ENCODE assay signal across 13 mouse cellular contexts in the genomic region with DNA sequence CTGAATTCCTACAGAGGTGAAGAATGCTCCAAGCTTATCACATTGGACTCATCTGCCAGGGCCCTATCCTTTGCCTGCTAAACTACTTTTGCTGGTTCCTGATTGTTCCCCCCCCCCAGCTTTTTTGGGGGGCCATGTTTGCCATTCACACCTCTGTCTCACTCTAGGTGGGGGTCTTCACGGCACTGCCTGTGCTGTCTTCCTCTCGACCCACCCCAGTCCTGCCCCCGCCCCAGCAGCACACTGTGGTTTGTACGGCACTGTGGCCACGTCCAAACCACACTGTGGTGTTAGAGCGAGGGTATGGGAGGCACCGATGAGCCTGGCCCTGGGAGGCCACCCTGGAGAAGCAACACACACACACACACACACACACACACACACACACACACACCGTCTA. TPM values are rescaled to one million over a fixed set of nuclear protein-coding genes. Genes with fewer than 3 reads are reported as not detected.
DNase-seq lines count a peak whose midpoint lies in the region; ATAC-seq and TF ChIP-seq lines count a peak whose summit lies in the region.
"Had no signal": no experiment of that assay in that cellular context is flagged by ENCODE, and none has a peak within 500 bp of the region (broad histone marks: within the 10 kb centered on the region; RNA-seq: fewer than 3 reads in every experiment).

No protein-coding gene starts in this region.

- no peak for DNase-seq in heart, postnatal 0 days (ENCODE audit: low spot score)
- DNase-seq in heart, adult 18-20 months: no peak
- DNase-seq in lung, postnatal 36 days: no peak
- DNase-seq in embryonic facial prominence, embryonic 10.5 days (ENCODE audit: low spot score): no peak
- DNase-seq in urinary bladder, adult 18-20 months (ENCODE audit: low spot score in 2 of 2): no peak
- DNase-seq: adrenal gland, postnatal 25 days; cerebellum, adult 8-10 months; midbrain, embryonic 14.5 days had no signal

- H3K27me3 ChIP-seq in heart, postnatal 0 days (ENCODE audit: control insufficient read depth, insufficient read depth, low read length): peaks cover 8% of the 10 kb centered on the region
- peaks cover 9% of the 10 kb centered on the region for H3K27me3 ChIP-seq in lung, embryonic 15.5 days
- no peaks in the 10 kb centered on the region for H3K27me3 ChIP-seq in ES-Bruce4 (ENCODE audit: control insufficient read depth, insufficient read depth, low read length, poor library complexity, severe bottlenecking)
- H3K27me3 ChIP-seq in embryonic facial prominence, embryonic 10.5 days (replicated peaks; ENCODE audit: low read depth, poor library complexity, severe bottlenecking): peaks cover 27% of the 10 kb centered on the region

- no peak overlapping the region for H3K4me2 ChIP-seq in heart, postnatal 0 days (ENCODE audit: low read depth, low read length)
- peak overlapping the region; percentile 69 for H3K4me2 ChIP-seq in lung, embryonic 15.5 days
- H3K4me2 ChIP-seq: neural tube, embryonic 13.5 days had no signal

- no peak overlapping the region for H3K9ac ChIP-seq in heart, postnatal 0 days (replicated peaks; ENCODE audit: low read depth, low read length)
- peak overlapping the region; percentile 6; the same call in 1 of the 2 replicates for H3K9ac ChIP-seq in lung, embryonic 15.5 days
- peak overlapping the region; percentile 25; the same call in 1 of the 2 replicates for H3K9ac ChIP-seq in ES-Bruce4 (ENCODE audit: low read depth, poor library complexity, severe bottlenecking)
- H3K9ac ChIP-seq: neural tube, embryonic 13.5 days had no signal

- H3K27ac ChIP-seq in heart, postnatal 0 days (ENCODE audit: low read depth): peak overlapping the region; percentile 27
- H3K27ac ChIP-seq in lung, embryonic 15.5 days: peak overlapping the region; percentile 39; the same call in 1 of the 2 replicates
- H3K27ac ChIP-seq in ES-Bruce4 (ENCODE audit: insufficient read depth, low read length): peak overlapping the region; percentile 27
- peak overlapping the region; percentile 87; the same call in 1 of the 2 replicates for H3K27ac ChIP-seq in embryonic facial prominence, embryonic 10.5 days (replicated peaks)
- H3K27ac ChIP-seq: left cerebral cortex, adult 2 months; neural tube, embryonic 13.5 days had no signal

- no peak for TF ChIP-seq POLR2A in ES-Bruce4 (IDR thresholded peaks at IDR 0.05; ENCODE audit: insufficient read depth, low read length)

- no peak for TF ChIP-seq CTCF in heart, postnatal 0 days (IDR thresholded peaks at IDR 0.05; ENCODE audit: low read depth)
- TF ChIP-seq CTCF in ES-Bruce4 (IDR thresholded peaks at IDR 0.05; ENCODE audit: low read depth, low read length): no peak

- peaks cover 7% of the 10 kb centered on the region; the same call in 1 of the 2 replicates for H3K36me3 ChIP-seq in heart, postnatal 0 days (replicated peaks; ENCODE audit: control insufficient read depth, insufficient read depth, low read length)
- H3K36me3 ChIP-seq in lung, embryonic 15.5 days: peaks cover 11% of the 10 kb centered on the region
- peaks cover 15% of the 10 kb centered on the region for H3K36me3 ChIP-seq in ES-Bruce4 (ENCODE audit: control insufficient read depth, insufficient read depth, low read length, poor library complexity, severe bottlenecking)
- peaks cover 22% of the 10 kb centered on the region for H3K36me3 ChIP-seq in embryonic facial prominence, embryonic 10.5 days (replicated peaks)

- no peak for TF ChIP-seq EP300 in heart, postnatal 0 days (IDR thresholded peaks at IDR 0.05; ENCODE audit: low read depth)
- no peak for TF ChIP-seq EP300 in ES-Bruce4 (IDR thresholded peaks at IDR 0.05; ENCODE audit: insufficient read depth, low read depth, low read length)

- no peaks in the 10 kb centered on the region for H3K9me3 ChIP-seq in heart, postnatal 0 days (replicated peaks; ENCODE audit: control insufficient read depth, low read length)
- H3K9me3 ChIP-seq in lung, embryonic 15.5 days: no peaks in the 10 kb centered on the region
- H3K9me3 ChIP-seq in ES-Bruce4 (replicated peaks; ENCODE audit: control insufficient read depth, insufficient read depth, low read length, poor library complexity, severe bottlenecking): no peaks in the 10 kb centered on the region
- H3K9me3 ChIP-seq in embryonic facial prominence, embryonic 10.5 days: no peaks in the 10 kb centered on the region
- H3K9me3 ChIP-seq: neural tube, embryonic 13.5 days had no signal

- WGBS in heart, postnatal 0 days: 79% methylated on average over 8 of the region's 8 CpGs
- WGBS in lung, embryonic 15.5 days: 85% methylated on average over 8 of the region's 8 CpGs
- 86% methylated on average over 8 of the region's 8 CpGs for WGBS in embryonic facial prominence, embryonic 10.5 days

- no peak for ATAC-seq in heart, postnatal 0 days (ENCODE audit: insufficient read depth, low read depth)
- no peak for ATAC-seq in lung, embryonic 15.5 days (ENCODE audit: borderline replicate concordance, extremely low read depth, low FRiP score, low TSS enrichment)

- H3K4me3 ChIP-seq in heart, postnatal 0 days (ENCODE audit: low read depth, low read length): no peak overlapping the region
- peak overlapping the region; percentile 38; the same call in 1 of the 2 replicates for H3K4me3 ChIP-seq in lung, embryonic 15.5 days
- no peak overlapping the region for H3K4me3 ChIP-seq in ES-Bruce4 (ENCODE audit: low read depth, low read length)
- 0 out of 2 replicates have a peak overlapping the region, but pooled peaks have one; percentile 21 for H3K4me3 ChIP-seq in embryonic facial prominence, embryonic 10.5 days
- H3K4me3 ChIP-seq: left cerebral cortex, adult 2 months; neural tube, embryonic 13.5 days had no signal

- peaks cover 28% of the 10 kb centered on the region for H3K4me1 ChIP-seq in heart, postnatal 0 days (ENCODE audit: control insufficient read depth, insufficient read depth)
- peaks cover 51% of the 10 kb centered on the region for H3K4me1 ChIP-seq in lung, embryonic 15.5 days
- peaks cover 5% of the 10 kb centered on the region for H3K4me1 ChIP-seq in ES-Bruce4 (ENCODE audit: control insufficient read depth, insufficient read depth, low read length)
- H3K4me1 ChIP-seq in embryonic facial prominence, embryonic 10.5 days: peaks cover 78% of the 10 kb centered on the region

RNA-seq across cellular contexts. Expression of gene 0610010K14Rik, which starts 3.2 kb away (rescaled TPM):
- total RNA-seq in heart, postnatal 0 days (2014; rRNA removed; ENCODE audit: low replicate concordance): 47.7 and 60.5 TPM in 2 replicates
- polyA plus RNA-seq in heart, postnatal 0 days (2015; fragmentation: Nextera tagmentation; extraction: Ambion mirVana): 96.5 and 102 TPM in 2 replicates
- 10 to 100 TPM; 29.1 to 30.6 TPM for total RNA-seq in heart, adult 18-20 months (2021)
- polyA plus RNA-seq in lung, embryonic 15.5 days (2015; fragmentation: Nextera tagmentation; extraction: Ambion mirVana): 175 and 179 TPM in 2 replicates
- 108 and 126 TPM in 2 replicates for polyA plus RNA-seq in ES-Bruce4 (2011; ENCODE audit: insufficient read depth, insufficient read length, low read depth, missing spikeins)
- 210 and 215 TPM in 2 replicates for polyA plus RNA-seq in embryonic facial prominence, embryonic 10.5 days (2016; fragmentation: Nextera tagmentation; extraction: Ambion mirVana)

RNA-seq across cellular contexts. Expression of gene Bcl6b, which starts 4.9 kb away (rescaled TPM):
- total RNA-seq in heart, postnatal 0 days (2014; rRNA removed; ENCODE audit: low replicate concordance): 12.8 and 44.1 TPM in 2 replicates
- polyA plus RNA-seq in heart, postnatal 0 days (2015; fragmentation: Nextera tagmentation; extraction: Ambion mirVana): 16.8 and 18.9 TPM in 2 replicates
- 10 to 100 TPM in 1 of 2 experiments, 1 to 10 TPM in 1; 5.5 to 15.5 TPM for total RNA-seq in heart, adult 18-20 months (2021)
- 30.2 and 33.9 TPM in 2 replicates for polyA plus RNA-seq in lung, embryonic 15.5 days (2015; fragmentation: Nextera tagmentation; extraction: Ambion mirVana)
- 4.1 TPM in 2 replicates for polyA plus RNA-seq in ES-Bruce4 (2011; ENCODE audit: insufficient read depth, insufficient read length, low read depth, missing spikeins)
- 5.0 and 7.2 TPM in 2 replicates for polyA plus RNA-seq in embryonic facial prominence, embryonic 10.5 days (2016; fragmentation: Nextera tagmentation; extraction: Ambion mirVana)
- total RNA-seq: granulocyte monocyte progenitor cell, adult 5-6 weeks had no signal

RNA-seq across cellular contexts. Expression of gene Gm21988, which starts 5.1 kb away (rescaled TPM):
- 6.8 and 15.2 TPM in 2 replicates for total RNA-seq in heart, postnatal 0 days (2014; rRNA removed; ENCODE audit: low replicate concordance)
- 7.5 and 8.6 TPM in 2 replicates for polyA plus RNA-seq in heart, postnatal 0 days (2015; fragmentation: Nextera tagmentation; extraction: Ambion mirVana)
- 1 to 10 TPM; 2.7 TPM for total RNA-seq in heart, adult 18-20 months (2021)
- 10.8 and 11.0 TPM in 2 replicates for polyA plus RNA-seq in lung, embryonic 15.5 days (2015; fragmentation: Nextera tagmentation; extraction: Ambion mirVana)
- 0.55 and 0.65 TPM in 2 replicates for polyA plus RNA-seq in ES-Bruce4 (2011; ENCODE audit: insufficient read depth, insufficient read length, low read depth, missing spikeins)
- 7.9 and 10.7 TPM in 2 replicates for polyA plus RNA-seq in embryonic facial prominence, embryonic 10.5 days (2016; fragmentation: Nextera tagmentation; extraction: Ambion mirVana)

RNA-seq across cellular contexts. Expression of gene Rnasek, which starts 5.1 kb away (rescaled TPM):
- total RNA-seq in heart, postnatal 0 days (2014; rRNA removed; ENCODE audit: low replicate concordance): 13.1 and 75.0 TPM in 2 replicates
- 311 and 336 TPM in 2 replicates for polyA plus RNA-seq in heart, postnatal 0 days (2015; fragmentation: Nextera tagmentation; extraction: Ambion mirVana)
- total RNA-seq in heart, adult 18-20 months (2021): 100 to 1,000 TPM in 1 of 2 experiments, 10 to 100 TPM in 1; 97.8 to 102 TPM
- polyA plus RNA-seq in lung, embryonic 15.5 days (2015; fragmentation: Nextera tagmentation; extraction: Ambion mirVana): 179 and 183 TPM in 2 replicates
- 88.5 and 97.8 TPM in 2 replicates for polyA plus RNA-seq in ES-Bruce4 (2011; ENCODE audit: insufficient read depth, insufficient read length, low read depth, missing spikeins)
- 96.4 and 106 TPM in 2 replicates for polyA plus RNA-seq in embryonic facial prominence, embryonic 10.5 days (2016; fragmentation: Nextera tagmentation; extraction: Ambion mirVana)

RNA-seq across cellular contexts. Expression of gene Slc16a13, which starts 13.6 kb away (rescaled TPM):
- 3.1 and 5.5 TPM in 2 replicates for total RNA-seq in heart, postnatal 0 days (2014; rRNA removed; ENCODE audit: low replicate concordance)
- polyA plus RNA-seq in heart, postnatal 0 days (2015; fragmentation: Nextera tagmentation; extraction: Ambion mirVana): 4.4 and 4.5 TPM in 2 replicates
- 1 to 10 TPM; 2.1 to 2.9 TPM for total RNA-seq in heart, adult 18-20 months (2021)
- 5.5 and 6.0 TPM in 2 replicates for polyA plus RNA-seq in lung, embryonic 15.5 days (2015; fragmentation: Nextera tagmentation; extraction: Ambion mirVana)
- 8.9 and 11.2 TPM in 2 replicates for polyA plus RNA-seq in ES-Bruce4 (2011; ENCODE audit: insufficient read depth, insufficient read length, low read depth, missing spikeins)
- polyA plus RNA-seq in embryonic facial prominence, embryonic 10.5 days (2016; fragmentation: Nextera tagmentation; extraction: Ambion mirVana): 11.6 and 11.7 TPM in 2 replicates

Comparison
In these comparisons a context has a peak if more than half of its experiments do, and no peak if none do; other contexts are left out.
1. H3K27ac ChIP-seq: peak in every context shown above with its lines; median percentile 87 in embryonic facial prominence, embryonic 10.5 days; 39 in lung, embryonic 15.5 days; 27 in heart, postnatal 0 days; 27 in ES-Bruce4.
2. H3K4me3 ChIP-seq: peak in lung, embryonic 15.5 days (single experiment) and embryonic facial prominence, embryonic 10.5 days (single experiment); none in heart, postnatal 0 days (single experiment) and ES-Bruce4 (single experiment).